Mouse (Mus musculus) layer of hippocampus, postnatal 36 days (tissue): ENCODE measurements at regions not wholly inside any gene's neighbourhood (a gene's known extent, or its start where the extent isn't known, plus 50 kb on each side); places are given as distances from the start of the nearest gene placed in this dataset.

Source experiments
- DNase-seq, 2 experiments: peaks; one replicate each; pipeline ENCODE4 v3.0.0; 2022

DNA sequence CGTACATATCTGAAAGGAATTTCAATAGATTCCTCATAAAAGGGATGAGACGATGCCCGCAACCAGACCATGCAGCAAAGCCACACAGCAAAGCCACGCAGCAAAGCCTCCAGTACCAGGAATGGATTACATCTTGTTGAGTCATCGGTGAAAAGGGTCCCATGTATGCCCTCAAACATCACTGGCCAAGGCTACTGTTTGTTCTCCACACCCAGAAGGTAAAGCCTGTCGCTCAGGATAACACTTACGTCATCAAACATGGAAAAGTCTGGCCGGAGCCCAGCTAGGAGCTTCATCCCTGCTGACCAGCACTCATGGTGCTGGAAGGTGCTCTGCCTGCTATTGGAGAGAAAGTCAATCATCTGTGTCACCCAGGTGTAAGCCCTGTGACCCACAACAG lies 275.7 kb downstream of the Hlx start:
- DNase-seq: no peak

DNA sequence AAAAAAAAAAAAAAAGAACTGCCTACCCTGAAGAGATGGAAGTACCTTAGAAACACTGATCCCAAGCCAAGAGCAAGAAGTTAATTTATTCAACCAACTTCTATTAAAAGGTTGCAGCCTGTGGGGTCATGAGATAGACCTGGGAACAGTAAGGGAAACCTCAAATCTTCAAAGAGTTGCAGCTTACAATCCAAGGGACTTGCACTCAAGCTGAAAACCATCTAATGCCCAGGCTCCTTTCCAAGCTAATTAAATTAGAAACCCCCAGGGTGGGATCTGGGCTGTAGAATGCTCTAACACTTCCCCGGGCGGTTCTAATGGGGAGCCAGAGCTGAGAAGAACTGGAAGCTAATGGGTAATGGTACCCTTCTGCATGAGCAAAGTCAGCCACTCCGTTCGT lies 278.0 kb downstream of the Hlx start:
- DNase-seq: no peak

DNA sequence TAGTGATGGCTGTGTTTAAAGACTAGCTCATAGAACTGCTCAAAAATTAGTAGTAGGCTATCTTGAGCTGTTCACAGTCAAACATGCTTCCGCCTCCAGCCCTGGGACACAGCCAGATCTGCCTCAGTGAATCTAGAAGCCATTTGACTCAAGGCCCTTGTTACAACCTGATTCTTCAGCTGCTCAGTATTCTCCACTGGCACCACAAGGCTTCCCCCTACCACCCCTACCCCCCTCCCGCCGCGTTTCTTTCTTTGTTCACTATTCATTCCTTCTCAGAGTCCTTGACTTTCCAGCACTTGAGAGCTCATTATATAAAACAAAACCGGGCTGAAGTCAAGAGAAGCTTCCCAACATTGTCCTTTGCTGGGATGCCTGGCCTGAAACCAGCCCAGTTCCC lies 278.7 kb downstream of the Hlx start:
- no peak for DNase-seq

DNA sequence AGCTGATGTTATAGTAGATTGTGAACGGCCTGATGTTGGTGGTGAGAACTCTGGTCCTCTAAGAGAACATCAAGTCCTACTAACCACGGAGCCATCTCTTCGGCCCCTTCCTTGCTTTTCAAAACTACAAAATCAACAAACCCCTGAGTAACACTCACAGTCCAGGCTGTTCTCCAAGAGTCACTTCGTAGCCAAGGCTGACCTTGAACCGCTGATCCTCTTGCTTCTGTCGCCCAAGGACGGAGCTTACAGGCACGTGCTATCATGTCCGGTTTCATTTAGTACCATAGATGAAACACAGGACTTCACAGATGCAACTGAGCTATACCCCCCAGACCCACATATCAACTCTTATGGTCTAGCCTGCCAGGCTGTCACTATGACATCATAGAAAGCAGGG lies 279.4 kb downstream of the Hlx start:
- no peak for DNase-seq

DNA sequence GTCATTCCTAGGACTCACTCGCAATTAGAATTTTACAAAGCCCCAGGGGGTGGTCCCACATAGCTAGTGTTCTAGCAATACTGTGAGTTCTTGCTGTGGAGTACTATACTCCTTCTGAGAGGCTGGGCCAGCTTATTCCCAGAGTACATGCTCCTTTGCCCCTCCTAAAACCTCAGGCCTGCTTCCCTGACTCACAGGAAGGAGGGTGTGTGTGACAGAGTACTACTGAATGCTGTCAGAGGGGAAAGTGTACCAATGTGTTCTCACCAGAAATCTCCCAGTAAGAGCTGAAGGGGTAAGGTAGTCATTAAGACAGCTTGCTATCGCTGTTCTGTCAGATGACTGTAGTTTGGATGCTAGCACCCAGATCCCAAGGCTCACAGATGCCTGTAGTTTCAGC lies 280.7 kb downstream of the Hlx start:
- DNase-seq: no peak

DNA sequence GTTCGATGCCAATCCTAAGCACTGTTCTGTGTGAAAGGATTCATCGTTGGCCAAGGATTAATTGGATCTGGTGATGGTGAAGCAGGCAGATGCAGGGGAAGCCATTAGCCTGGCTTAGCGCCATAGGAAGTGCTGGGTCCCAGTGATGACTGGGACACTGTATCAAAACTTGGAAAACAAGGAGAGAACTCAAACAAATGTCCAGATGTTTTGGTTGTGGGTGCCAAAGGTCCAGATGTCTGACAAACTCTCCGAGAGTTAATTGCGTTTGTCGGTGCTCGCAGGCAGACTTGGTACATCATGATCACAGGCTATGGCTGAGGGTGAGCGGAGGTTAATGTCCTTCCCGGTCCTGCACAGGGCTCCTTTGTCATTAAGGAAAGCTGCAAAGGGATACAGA lies 283.4 kb downstream of the Hlx start:
- no peak for DNase-seq

DNA sequence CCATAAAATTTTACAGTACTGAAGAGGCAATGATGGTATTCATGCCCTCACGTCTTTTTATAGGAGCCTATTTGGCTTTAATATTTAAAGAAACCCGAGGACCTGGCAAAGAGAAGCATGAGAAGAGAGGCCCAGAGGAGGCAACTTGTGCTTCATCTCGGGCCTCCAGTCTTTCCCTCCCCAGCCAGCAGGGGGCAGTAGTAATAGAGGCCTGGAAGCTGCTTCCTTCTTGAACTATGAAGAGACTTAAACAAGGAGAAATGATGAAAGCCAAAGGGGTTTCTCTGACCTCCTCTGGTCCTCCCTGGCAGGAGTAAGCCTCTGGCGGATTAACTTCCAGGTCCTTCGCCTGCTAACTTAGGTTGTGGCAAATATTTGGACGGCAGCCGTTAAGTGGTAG lies 284.5 kb downstream of the Hlx start:
- peak; percentile 48 to 69 for DNase-seq

DNA sequence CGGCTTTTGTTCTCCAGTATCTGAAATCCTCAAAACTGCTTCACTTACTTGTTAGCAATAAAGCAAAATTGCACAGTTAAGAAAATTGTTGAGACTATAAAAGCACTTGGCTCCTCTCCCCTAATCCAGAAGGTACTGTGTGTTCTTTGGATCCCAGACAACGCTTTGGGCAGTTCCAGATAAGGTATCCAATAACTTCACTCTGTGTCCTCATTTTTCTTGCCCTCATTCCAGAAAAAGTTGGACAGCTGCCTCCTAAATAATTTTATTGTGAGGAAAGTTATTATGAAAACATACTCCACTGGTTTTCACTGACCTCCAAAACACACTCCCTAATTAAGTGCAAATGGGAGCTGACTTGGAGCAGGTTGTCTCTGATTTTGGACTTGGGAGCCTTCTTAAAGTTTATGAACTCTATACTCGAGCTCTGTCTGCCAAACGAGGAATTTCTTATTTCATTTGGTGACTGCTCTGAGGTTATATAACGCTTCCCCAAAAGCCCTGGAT lies 285.2 kb downstream of the Hlx start:
- no peak for DNase-seq

DNA sequence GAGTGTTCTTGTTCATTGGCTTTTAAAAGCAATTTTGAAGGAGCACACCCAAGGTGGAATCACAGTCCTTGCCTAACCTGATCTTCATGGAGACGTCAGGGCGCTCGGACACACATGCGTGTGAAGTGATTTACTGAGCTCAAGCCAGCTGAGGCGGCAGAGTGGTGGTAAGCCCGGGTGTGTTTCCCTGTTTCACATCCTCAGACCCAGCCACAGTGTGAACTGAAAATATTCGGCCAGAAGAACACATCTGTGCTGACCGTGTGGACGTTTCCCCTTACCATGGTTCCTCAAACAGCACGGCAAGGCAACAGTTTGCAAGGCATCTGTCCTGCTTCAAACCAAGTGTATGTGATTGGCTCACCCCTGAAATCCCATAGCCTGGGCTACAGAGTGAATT lies 288.2 kb downstream of the Hlx start:
- DNase-seq: no peak

DNA sequence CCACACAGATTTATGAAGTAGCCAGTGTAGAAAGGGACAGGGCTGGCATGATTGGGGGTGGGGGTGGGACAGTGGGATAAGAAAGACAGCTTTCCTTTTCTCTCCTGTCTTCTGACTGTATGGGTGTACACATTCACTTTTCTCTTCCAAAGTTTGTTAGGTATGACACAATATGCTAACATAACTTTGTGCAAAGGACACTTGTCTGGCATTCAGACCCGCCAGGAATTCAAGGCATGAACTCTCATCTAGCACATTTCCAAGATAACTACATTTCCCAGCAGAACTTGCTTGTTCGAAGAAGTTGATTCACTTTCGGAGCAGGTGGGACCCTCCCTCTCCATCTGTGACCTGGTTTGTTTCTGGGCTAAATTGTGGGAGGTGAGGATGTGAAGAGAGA lies 289.7 kb downstream of the Hlx start:
- DNase-seq: no peak

DNA sequence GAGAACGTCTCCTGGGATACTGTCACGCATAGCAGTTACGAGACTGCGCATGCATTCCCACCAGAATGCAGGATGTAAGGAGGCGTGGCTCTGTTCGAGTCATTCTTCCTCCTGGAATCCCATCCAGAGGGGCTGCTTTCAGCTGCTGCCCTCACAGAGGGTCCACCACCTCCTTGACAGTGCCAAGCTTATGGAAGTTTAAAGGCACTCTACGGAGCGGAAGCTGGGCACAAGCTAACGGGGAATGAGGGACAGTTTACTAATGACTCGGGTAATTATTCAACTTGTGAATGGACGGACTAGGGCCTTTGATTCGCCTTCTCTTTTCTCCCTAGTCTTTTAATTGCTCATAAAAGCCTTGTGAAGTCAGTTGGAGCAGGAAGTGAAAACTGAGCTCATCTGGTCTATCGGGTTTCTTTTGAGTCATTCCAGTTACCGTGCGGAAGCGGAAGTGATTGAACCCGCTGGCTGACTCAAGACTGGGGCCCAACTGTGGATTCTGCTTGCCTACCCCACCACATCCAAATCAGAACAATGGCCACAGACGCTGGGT lies 291.3 kb downstream of the Hlx start:
- no peak for DNase-seq

DNA sequence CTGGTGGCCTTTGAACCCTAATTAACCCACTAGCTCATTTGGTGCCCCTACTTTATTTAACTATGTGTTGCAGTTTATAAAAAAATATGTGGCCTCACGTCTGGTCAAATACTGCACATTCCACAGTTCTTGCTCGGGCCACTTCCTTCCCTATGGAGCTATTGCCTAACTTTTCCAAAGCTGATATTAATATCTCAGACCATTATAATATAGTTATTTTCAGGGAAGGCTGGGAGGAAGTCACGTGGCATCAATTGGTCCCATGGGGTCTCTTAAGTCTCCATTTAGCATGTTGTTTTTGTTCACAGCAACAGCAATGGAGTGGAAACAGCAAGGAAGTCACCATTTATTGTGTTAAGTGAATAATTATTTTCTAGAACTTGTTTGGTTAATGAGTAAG lies 292.9 kb downstream of the Hlx start:
- no peak for DNase-seq

DNA sequence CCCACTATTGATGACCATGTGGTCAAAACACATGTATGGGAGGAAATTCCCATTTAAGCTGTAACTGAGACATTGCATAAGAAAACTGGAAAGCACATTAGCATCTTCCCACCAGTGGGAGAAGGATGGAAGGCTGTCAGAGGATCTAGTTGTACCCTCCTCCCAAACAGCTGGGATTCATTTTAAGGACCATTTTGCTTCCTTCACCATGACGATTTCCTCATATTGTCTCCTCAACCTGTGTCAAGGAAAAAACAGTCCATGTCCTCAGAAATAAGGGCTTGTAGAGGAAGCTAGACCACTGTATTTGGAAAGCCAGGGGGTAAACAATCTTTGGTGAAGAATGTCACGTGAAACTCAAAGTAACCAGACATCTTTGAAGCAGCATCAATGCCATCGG lies 296.0 kb downstream of the Hlx start:
- DNase-seq: no peak

DNA sequence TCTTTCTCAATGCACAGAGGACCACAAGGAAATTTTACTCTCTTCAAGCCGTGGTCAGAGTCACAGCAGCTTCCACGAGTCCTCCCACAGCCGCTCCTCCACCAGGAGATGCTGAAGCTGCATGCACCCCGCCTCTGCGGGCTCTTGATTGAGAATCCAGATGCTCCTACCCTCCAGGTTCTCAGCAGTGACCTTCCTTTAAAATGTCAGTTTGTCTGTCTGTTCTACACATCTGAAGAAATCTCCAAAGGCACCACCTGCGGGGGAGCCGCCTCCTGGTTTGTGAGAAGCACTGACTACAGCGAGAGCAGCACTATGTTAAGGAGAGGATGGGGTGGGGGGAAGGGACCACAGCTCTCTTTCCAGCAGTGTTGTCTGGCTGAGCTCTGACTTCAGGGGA lies 303.8 kb downstream of the Hlx start:
- DNase-seq: no peak

DNA sequence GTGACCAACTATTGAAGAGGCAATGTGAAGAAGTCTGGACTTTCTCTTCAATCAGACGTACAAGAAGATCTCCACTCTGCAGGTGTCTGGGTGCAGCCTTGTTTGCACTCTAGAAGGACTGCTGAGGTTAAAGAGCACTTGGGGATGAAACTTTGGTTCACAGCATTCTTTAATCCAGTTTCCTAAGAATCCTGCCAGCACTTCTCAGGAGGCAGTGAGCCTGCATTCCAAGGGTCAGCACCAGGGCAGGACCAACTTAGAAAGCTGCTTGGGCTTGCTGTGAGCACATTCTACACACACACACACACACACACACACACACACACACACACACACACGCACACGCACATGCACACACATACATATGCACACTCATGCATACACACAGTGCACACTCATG lies 304.4 kb downstream of the Hlx start:
- no peak for DNase-seq

DNA sequence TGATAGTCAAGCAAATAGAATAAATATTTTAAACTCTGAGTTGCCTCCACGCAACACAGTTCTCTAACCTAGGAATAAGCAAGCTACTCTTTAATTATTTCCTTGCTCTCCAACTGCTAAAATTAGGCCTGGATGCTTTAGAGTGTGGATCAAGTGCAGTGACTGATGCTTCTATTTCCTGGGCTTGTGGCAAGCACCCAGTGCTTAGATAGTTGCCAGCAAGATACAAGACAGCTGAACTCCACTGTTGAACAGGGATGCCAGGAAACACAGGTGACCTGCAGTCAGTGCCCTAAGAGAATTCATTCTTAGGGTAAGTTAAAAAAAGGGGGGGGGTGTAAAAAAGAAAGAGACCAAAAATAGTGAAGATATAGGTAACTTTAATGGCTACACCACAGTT lies 306.7 kb downstream of the Hlx start:
- no peak for DNase-seq

DNA sequence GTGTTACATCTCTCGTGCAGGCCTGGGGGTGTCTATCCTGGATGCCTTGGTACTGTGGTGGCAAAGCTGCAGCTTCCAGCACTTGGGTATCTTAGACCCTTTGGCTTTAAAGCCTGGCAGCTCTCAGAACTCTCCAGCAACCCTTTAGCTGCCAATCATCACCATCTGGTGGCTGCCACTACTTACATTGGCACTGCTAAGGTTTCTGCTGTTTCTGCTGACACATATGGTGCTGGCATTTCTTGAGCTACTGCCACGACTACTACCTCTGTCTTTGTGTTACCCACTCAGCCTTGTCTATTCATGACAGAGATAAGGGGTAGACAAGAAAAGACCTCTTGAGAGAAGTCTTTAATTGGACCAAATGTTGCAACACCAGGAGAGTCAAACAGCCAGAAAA lies 308.4 kb downstream of the Hlx start:
- peak in 1 of 2 experiments; percentile 7 for DNase-seq

DNA sequence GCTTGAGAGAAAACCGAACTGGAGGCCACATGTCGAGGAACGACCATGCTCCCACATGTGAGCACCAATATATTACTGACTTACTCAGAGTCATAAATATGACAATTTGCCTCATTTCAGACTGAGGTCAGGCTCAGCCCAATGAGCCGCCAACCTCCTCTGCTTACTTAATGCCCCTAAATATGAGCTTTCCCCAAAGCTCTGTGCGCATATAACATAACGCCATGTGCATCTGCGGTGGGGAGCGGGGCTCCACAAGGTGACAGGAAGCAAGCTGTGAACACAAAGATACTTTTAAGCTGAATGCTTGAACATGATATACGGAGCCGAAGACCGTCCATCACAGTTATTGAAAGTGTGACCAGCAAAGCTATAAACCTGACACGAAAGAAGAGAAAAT lies 319.8 kb downstream of the Hlx start:
- no peak for DNase-seq

DNA sequence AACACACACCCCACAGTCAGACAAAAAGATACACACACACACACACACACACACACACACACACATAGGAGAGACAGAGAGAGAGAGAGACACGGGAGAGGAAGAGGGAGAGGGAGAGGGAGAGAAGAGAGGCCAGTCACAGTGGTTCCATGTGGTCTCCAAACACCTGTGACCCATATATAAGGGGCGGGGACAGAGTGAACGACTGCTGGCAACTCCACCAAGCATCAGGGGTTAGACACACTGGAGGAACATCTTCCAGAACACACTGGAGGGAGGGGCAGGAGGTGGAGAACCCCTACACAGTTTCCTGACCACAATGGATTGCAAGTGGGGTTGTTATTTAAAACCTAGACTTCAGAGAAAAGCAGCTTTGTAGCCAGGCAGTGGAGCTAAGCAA lies 321.4 kb downstream of the Hlx start:
- DNase-seq: no peak

DNA sequence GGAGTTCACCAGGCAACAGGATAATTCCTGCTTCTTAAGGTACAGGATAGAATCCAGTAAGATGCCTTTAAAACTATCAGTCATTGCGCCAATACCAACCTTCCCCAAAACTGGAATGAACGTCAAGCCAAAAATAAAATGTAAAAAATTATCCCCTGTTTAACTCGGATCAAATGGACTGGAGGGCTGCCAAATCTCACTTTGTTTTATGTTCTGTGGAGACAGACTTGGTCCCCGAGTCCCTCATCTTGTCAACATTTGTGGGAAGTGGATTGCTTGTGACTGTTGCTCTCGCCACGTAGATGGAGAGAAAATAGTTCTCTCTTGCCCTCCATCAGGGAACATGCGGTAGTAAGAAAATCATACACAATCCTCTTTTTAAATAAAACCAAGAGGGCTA lies 322.4 kb downstream of the Hlx start:
- DNase-seq: no peak

DNA sequence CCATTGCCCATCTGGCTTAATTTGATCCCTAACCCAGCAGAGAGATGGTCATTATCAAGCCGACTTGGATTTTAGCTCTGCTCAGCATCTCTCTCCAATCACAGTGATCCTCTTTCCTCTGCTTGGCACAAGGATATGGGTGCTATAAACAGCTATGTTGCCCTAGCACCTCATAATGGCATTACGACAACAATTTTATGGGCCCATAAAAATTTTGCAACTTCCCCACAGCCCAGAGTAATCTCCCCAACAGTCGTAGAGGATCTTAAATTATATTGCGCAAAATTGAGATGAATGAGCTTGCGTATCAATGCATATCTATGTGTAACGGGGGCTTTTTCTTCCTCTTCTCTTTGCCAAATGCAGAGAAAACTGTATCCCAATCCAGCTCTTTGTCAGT lies 329.4 kb downstream of the Hlx start:
- no peak for DNase-seq

DNA sequence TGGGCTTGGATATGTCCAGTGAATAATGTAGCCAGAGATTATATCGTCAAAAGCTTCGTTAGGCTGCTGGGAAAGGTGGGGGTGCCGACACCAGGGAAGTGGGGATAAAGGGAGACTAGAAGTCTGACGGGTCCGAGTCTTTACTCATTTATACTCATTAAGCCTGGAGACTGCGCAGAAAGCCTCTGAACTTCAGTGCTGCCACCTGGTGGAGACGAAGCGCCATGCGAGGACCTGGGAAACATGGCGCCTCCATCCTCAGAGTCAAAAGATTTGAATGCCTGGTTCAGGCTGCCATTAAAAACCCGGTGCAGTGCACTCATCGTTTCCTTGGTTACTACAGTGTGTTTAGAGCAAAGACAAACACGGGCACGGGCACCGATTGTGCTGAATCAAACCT lies 337.2 kb downstream of the Hlx start:
- peak; percentile 13 to 15 for DNase-seq

DNA sequence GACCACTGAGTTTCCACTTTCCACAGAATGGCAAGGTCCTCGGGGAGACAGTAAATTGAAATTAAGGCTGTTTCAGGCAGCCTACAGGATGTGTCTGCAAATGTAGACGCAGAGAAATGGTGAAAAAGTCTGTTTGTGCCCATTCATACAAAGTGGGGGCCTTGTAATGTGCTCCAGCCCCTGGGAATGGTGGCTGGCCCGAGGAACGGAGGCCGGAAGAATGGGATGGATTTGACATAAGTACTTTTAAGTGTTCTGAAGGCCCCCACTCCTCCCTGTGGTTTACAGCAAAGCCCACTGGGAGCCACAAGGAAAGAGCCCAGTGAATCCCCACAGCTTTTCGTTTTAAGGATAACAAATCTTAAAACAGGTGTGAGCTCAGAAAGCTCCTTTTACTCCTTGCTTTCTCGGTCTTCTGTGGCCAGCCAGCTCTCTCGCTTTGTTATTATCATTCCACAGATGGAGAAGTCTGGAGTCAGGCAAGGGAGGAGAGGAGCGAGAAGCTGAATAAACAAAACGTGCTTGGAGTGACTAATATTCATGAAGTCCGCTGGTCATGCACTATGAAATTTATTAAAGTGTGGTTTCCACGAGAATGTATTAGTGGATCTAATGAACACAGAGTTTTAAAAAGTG lies 337.7 kb downstream of the Hlx start:
- no peak for DNase-seq

DNA sequence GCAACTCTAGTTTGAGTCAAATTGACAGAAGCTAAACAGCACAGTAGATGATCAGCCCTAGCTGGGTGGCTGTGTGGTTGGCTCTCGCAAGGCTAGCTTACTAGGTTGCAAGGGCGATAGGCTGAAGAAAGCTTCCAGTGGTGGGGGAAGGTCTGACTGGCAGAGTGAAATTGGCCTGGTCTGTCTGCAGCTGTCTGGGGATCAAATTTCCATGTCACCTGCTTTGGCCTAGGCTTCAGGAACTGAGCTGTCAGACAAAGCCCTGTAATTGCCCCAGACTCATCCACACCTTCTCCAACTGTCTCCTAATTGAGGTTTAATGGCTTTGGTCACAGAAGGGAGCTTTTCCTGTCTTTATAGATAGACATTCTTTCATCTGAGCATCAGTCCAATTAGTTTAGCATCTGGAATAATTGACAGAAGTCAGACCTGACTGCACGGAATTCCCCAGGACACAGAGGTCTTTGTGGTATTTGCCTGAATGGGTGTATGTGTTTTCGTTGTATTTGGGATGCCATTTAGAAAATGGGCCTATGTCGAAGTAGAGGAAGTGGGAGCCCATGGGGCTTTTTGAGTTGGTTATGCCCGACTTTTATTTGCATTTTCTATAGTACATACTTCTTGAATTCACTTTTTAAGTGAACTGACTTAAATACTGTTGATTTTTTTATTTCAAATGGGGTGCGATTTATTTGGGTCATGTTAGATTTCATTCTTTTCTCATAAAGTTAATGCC lies 348.2 kb downstream of the Hlx start:
- DNase-seq: no peak
